Mouse (Mus musculus) heart, adult 2 months (tissue): ENCODE results near the gene Trmt1. TPM values are rescaled to one million over a fixed set of nuclear protein-coding genes. Genes with fewer than 3 reads are reported as not detected.

Experiments
- DNase-seq, 2 experiments: peaks; one replicate each; pipeline ENCODE4 v3.0.0; 2021
- H3K27ac ChIP-seq: fragments of 200-600 bp; 2 replicates; pipeline ENCODE4 v1.8.1; 2022
- H3K27me3 ChIP-seq: fragments of 200-500 bp; 2 replicates; pipeline ENCODE4 v1.6.1; 2012; ENCODE audit warnings: mild to moderate bottlenecking, low read length, inconsistent platforms, mixed read lengths; ENCODE audit not compliant: control insufficient read depth, insufficient read depth
- H3K36me3 ChIP-seq: fragments of 200-500 bp; 2 replicates; pipeline ENCODE4 v1.6.1; 2012; ENCODE audit warnings: low read length, inconsistent platforms; ENCODE audit not compliant: control insufficient read depth, insufficient read depth
- H3K4me1 ChIP-seq: fragments of 200-500 bp; 2 replicates; pipeline ENCODE4 v1.6.1; 2011; ENCODE audit warnings: low read length; ENCODE audit not compliant: control insufficient read depth, insufficient read depth
- H3K4me3 ChIP-seq: fragments of 200-600 bp; 2 replicates; pipeline ENCODE4 v1.8.1; 2022
- H3K79me2 ChIP-seq: fragments of 200-500 bp; replicated peaks from 2 replicates; pipeline ENCODE4 v1.6.1; 2012; ENCODE audit warnings: mild to moderate bottlenecking, inconsistent platforms, low read length, moderate library complexity, mixed read lengths; ENCODE audit not compliant: control insufficient read depth, insufficient read depth
- H3K9ac ChIP-seq: fragments of 200-500 bp; 2 replicates; pipeline ENCODE4 v1.6.1; 2012; ENCODE audit warnings: low read depth, mild to moderate bottlenecking, control low read depth, inconsistent platforms, low read length, mixed read lengths
- CTCF ChIP-seq: fragments of 200-600 bp; IDR thresholded peaks from 2 replicates; pipeline ENCODE4 v1.8.1; 2022; ENCODE audit warnings: antibody characterized with exemption, mild to moderate bottlenecking, moderate library complexity
- EP300 ChIP-seq: fragments of 200-500 bp; IDR thresholded peaks from 2 replicates; pipeline ENCODE4 v1.6.1; 2011; ENCODE audit warnings: low read depth, low read length, control low read depth; ENCODE audit not compliant: insufficient read depth
- POLR2A ChIP-seq: fragments of 200-500 bp; IDR thresholded peaks from 2 replicates; pipeline ENCODE4 v1.6.1; 2011; ENCODE audit warnings: mild to moderate bottlenecking, low read depth, low read length, control low read depth; ENCODE audit not compliant: insufficient read depth
- WGBS: fragments of 180-500 bp; shearing (Covaris S2); methylation state at CpG from one replicate; pipeline ENCODE4 v1.1.7; 2018; 5-methylcytosine and 5-hydroxymethylcytosine counted together
- intact Hi-C: fragments of 180-260 bp; cut with DNase I; formaldehyde crosslinking; loops from one replicate; pipeline ENCODE4 v1.15.1; 2025
- polyA plus RNA-seq: library from polyadenylated mRNA; depleted of rRNA; stranded (reverse); fragments of >200 nt; gene quantifications from 2 replicates; pipeline ENCODE4 v1.2.3, GENCODE M21; 2012; rRNA removed
- total RNA-seq, 2 experiments: library from RNA; stranded (reverse); gene quantifications; 2 replicates each; pipeline ENCODE4 v1.2.3; 2021

Gene Trmt1
- total and polyA plus RNA-seq, 3 experiments, result 32.0 to 50.8 (median 37.4) TPM

- intact Hi-C loops, result no loop called here
- 53% methylated on average over 32 of the region's 32 CpGs for WGBS
- no peak overlapping the region for H3K4me3 ChIP-seq
- no peaks in the 10 kb centered on the region for H3K27me3 ChIP-seq
- peak overlapping the region; percentile 78 for H3K27ac ChIP-seq
- peaks cover 2% of the 10 kb centered on the region; the same call in 1 of the 2 replicates for H3K79me2 ChIP-seq
- H3K36me3 ChIP-seq, result no peaks in the 10 kb centered on the region; the same call in 1 of the 2 replicates
- TF ChIP-seq CTCF (no peak), POLR2A (no peak), EP300 (no peak)
- peak overlapping the region; percentile 39 for H3K9ac ChIP-seq
- DNase-seq, result peak; percentile 74 to 80
- peaks cover 47% of the 10 kb centered on the region for H3K4me1 ChIP-seq
These were observed 56.3 kb downstream of the Trmt1 start for GRCm38 (mm10) chr8:84742171-84743053.

GRCm38 (mm10) chr8:84743054-84743415, 56.9 kb downstream of the Trmt1 start:
- TF ChIP-seq CTCF, result no peak
- 0 out of 2 replicates have a peak, but pooled peaks have one; percentile 26 for TF ChIP-seq EP300
- TF ChIP-seq POLR2A, result no peak
- Histone ChIP-seq H3K4me3 (no peak overlapping the region), H3K36me3 (no peaks in the 10 kb centered on the region; the same call in 1 of the 2 replicates), H3K27ac (peak overlapping the region; percentile 78), H3K27me3 (no peaks in the 10 kb centered on the region), H3K9ac (peak overlapping the region; percentile 39), H3K4me1 (peaks cover 45% of the 10 kb centered on the region), H3K79me2 (peaks cover 2% of the 10 kb centered on the region; the same call in 1 of the 2 replicates)
- 42% methylated on average over 10 of the region's 10 CpGs for WGBS
- no peak for DNase-seq
- intact Hi-C loops, result no loop called here

- no peak for TF ChIP-seq CTCF
- 0 out of 2 replicates have a peak, but pooled peaks have one; percentile 29 for TF ChIP-seq EP300
- TF ChIP-seq POLR2A, result no peak
- Histone ChIP-seq H3K27ac (peak overlapping the region; percentile 78), H3K4me1 (peaks cover 40% of the 10 kb centered on the region), H3K36me3 (no peaks in the 10 kb centered on the region; the same call in 1 of the 2 replicates), H3K27me3 (no peaks in the 10 kb centered on the region), H3K4me3 (no peak overlapping the region), H3K79me2 (peaks cover 2% of the 10 kb centered on the region; the same call in 1 of the 2 replicates), H3K9ac (peak overlapping the region; percentile 14; the same call in 1 of the 2 replicates)
- DNase-seq, result peak; percentile 83 to 84
- intact Hi-C loops, result no loop called here
- 23% methylated on average over 17 of the region's 17 CpGs for WGBS
These were observed 57.7 kb downstream of the Trmt1 start for GRCm38 (mm10) chr8:84743517-84744420.

- no peak for DNase-seq
- Histone ChIP-seq H3K4me3 (no peak overlapping the region), H3K4me1 (peaks cover 35% of the 10 kb centered on the region), H3K36me3 (no peaks in the 10 kb centered on the region; the same call in 1 of the 2 replicates), H3K9ac (no peak overlapping the region; the same call in 1 of the 2 replicates), H3K27ac (no peak overlapping the region), H3K79me2 (peaks cover 2% of the 10 kb centered on the region), H3K27me3 (no peaks in the 10 kb centered on the region)
- intact Hi-C loops, result no loop called here
- no peak for TF ChIP-seq POLR2A
- TF ChIP-seq EP300, result no peak
- no peak for TF ChIP-seq CTCF
- WGBS, result 38% methylated on average over 17 of the region's 17 CpGs
These were observed 59.2 kb downstream of the Trmt1 start for GRCm38 (mm10) chr8:84745032-84745925.

Other genes with a start within 250 kb of the Trmt1 start
- gene Ier2, start 23.5 kb upstream of the Trmt1 start, total RNA-seq, result 10 to 100 TPM; 11.8 to 13.0 TPM
- gene Ier2, start 23.5 kb upstream of the Trmt1 start, polyA plus RNA-seq, result 6.8 and 8.1 TPM in 2 replicates
- 10 to 100 TPM; 30.5 to 31.0 TPM for gene Nacc1, start 1.6 kb downstream of the Trmt1 start, total RNA-seq
- gene Nacc1, start 1.6 kb downstream of the Trmt1 start, polyA plus RNA-seq, result 45.3 and 50.5 TPM in 2 replicates
- 1 to 10 TPM; 3.0 to 3.7 TPM for gene Lyl1, start 15.2 kb downstream of the Trmt1 start, total RNA-seq
- 4.0 and 7.7 TPM in 2 replicates for gene Lyl1, start 15.2 kb downstream of the Trmt1 start, polyA plus RNA-seq
- under 1 TPM in 1 of 2 experiments, not detected in 1; 0.55 TPM for gene G430095P16Rik, start 36.7 kb downstream of the Trmt1 start, total RNA-seq
- gene G430095P16Rik, start 36.7 kb downstream of the Trmt1 start, polyA plus RNA-seq, result 0.70 TPM in 1 of 2 replicates, not detected in the other
- gene Nfix, start 114.0 kb downstream of the Trmt1 start, total RNA-seq, result 100 to 1,000 TPM; 274 to 297 TPM
- gene Nfix, start 114.0 kb downstream of the Trmt1 start, polyA plus RNA-seq, result 49.0 and 68.7 TPM in 2 replicates
- 10 to 100 TPM; 11.2 to 12.3 TPM for gene Dand5, start 136.5 kb downstream of the Trmt1 start, total RNA-seq
- 6.1 and 7.6 TPM in 2 replicates for gene Dand5, start 136.5 kb downstream of the Trmt1 start, polyA plus RNA-seq
- gene Gadd45gip1, start 145.2 kb downstream of the Trmt1 start, total RNA-seq, result 10 to 100 TPM; 27.4 to 29.7 TPM
- gene Gadd45gip1, start 145.2 kb downstream of the Trmt1 start, polyA plus RNA-seq, result 13.4 and 21.2 TPM in 2 replicates
- 10 to 100 TPM; 85.1 to 87.6 TPM for gene Rad23a, start 154.4 kb downstream of the Trmt1 start, total RNA-seq
- gene Rad23a, start 154.4 kb downstream of the Trmt1 start, polyA plus RNA-seq, result 77.3 and 101 TPM in 2 replicates
- 100 to 1,000 TPM; 352 to 416 TPM for gene Calr, start 160.6 kb downstream of the Trmt1 start, total RNA-seq
- 154 and 269 TPM in 2 replicates for gene Calr, start 160.6 kb downstream of the Trmt1 start, polyA plus RNA-seq
- 10 to 100 TPM; 21.8 to 24.5 TPM for gene Farsa, start 170.7 kb downstream of the Trmt1 start, total RNA-seq
- gene Farsa, start 170.7 kb downstream of the Trmt1 start, polyA plus RNA-seq, result 32.5 and 41.4 TPM in 2 replicates
- 1 to 10 TPM; 2.6 to 4.3 TPM for gene Syce2, start 185.8 kb downstream of the Trmt1 start, total RNA-seq
- gene Syce2, start 185.8 kb downstream of the Trmt1 start, polyA plus RNA-seq, result 0.33 and 0.64 TPM in 2 replicates
- 10 to 100 TPM; 71.5 to 89.9 TPM for gene Gcdh, start 207.6 kb downstream of the Trmt1 start, total RNA-seq
- 134 and 148 TPM in 2 replicates for gene Gcdh, start 207.6 kb downstream of the Trmt1 start, polyA plus RNA-seq
- gene Klf1, start 215.6 kb downstream of the Trmt1 start, total RNA-seq, result under 1 TPM in 1 of 2 experiments, not detected in 1; 0.16 TPM
- gene Klf1, start 215.6 kb downstream of the Trmt1 start, polyA plus RNA-seq, result 0.08 and 0.23 TPM in 2 replicates
- gene Dnase2a, start 222.3 kb downstream of the Trmt1 start, total RNA-seq, result 1 to 10 TPM; 6.5 to 9.6 TPM
- gene Dnase2a, start 222.3 kb downstream of the Trmt1 start, polyA plus RNA-seq, result 9.2 and 10.9 TPM in 2 replicates